Mouse (Mus musculus) adrenal gland, adult 18-20 months (tissue): Measurements from ENCODE around the gene Ncbp2. TPM values are rescaled to one million over a fixed set of nuclear protein-coding genes. Genes with fewer than 3 reads are reported as not detected.

Experiments
- DNase-seq, 2 experiments: peaks; one replicate each; pipeline ENCODE4 v3.0.0; 2021 to 2022; ENCODE audit warnings: low spot score in 2 of 2
- microRNA-seq, 2 experiments: library from miRNA; unstranded; fragments of <30 nt; microRNA quantifications; one replicate each; pipeline ENCODE4 v1.2.0; 2021; ENCODE audit warnings: borderline number of aligned reads in 2 of 2
- total RNA-seq, 2 experiments: library from RNA; stranded (reverse); gene quantifications; 1 replicate in 1 of 2; 2 replicates in 1 of 2; pipeline ENCODE4 v1.2.3; 2021

The Ncbp2 gene
- total RNA-seq, 2 experiments from 2014 or later = 55.4 to 56.1 TPM

DNA sequence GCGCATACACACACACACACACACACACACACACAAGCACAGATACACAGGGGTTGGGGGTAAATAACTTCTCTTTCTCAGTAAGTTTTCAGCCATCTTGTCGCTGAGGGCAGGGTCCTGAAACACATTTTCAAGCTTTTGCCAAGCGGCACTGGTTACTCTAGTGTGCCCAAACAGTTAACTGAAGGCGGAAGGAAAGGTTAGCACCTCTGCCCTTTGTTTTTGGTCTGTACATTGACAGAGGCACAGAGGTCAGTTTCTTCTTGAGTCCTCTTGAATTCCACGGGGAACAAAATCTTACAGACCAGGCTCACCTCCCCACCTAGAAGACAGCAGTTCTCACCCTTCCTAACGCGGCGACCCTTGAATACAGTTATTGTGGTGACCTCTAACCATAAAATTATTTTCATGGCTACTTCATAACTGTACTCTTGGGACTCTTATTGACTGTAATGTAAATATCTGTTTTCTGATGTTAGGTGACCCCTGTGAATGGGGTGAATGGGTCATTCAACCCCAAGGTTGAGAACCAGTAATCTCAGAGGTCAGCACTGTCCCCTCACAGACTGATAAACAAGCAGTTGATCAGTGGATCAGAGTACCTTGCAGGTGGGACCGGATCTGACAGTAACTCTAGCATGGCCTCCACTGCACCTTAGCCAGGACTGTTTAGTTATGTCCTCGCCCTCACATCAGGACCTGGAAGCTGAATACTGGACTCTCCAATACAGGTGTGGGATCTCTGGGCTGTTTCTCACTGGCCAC, 60.4 kb downstream of the Ncbp2 start:
- no peak for DNase-seq

DNA sequence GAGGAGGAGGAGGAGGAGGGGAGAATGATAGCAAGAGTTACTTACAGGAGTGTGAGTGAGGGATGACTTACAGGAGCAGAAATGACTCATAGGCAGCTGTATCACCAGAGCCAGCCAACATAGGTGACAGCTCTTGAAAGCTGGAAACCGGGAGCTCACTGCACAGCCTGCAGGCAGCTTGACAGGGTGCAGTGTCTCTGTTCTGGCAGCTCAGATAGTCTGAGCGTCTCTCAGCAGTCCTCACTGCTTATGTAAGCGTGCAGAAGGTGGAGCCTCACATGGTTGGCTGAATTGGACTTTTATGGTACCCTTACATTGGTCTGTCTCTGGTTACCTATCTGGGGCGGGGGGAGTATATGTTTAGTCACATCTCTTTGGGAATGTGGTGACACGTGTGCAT, 61.6 kb downstream of the Ncbp2 start:
- DNase-seq = peak in 1 of 2 experiments; percentile 16

DNA sequence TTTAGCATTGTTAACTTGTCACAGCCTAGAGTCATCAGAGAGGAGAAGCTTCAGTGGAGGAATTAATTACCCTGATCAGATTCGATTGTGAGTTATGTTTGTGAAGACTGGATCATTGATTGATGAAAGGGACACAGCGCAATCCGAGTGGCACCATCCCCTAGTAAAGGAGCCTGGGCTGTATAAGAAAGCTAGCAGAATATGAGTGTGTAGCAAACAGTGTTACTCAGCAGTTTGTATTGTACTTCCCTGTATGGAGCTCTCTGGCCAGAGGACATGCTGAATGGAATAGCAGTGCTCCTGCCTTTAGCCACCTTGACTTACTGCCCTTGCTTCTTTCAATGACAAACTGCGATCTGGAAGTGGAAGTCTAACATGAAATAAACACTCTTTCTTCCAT, 62.0 kb downstream of the Ncbp2 start:
- DNase-seq = no peak

Small RNAs within 50 kb of the gene (microRNA-seq; reads per million reads assigned to microRNA genes)
- gene Gm26269 = 0 reads per million in 2 experiments

Other genes starting within 250 kb of the Ncbp2 start
- not detected for gene Meltf, start 69.7 kb upstream of the Ncbp2 start, total RNA-seq
- gene Pigz, start 14.7 kb upstream of the Ncbp2 start, total RNA-seq = under 1 TPM; 0.36 to 0.77 TPM
- gene 0610012G03Rik, start within 50 bp of the Ncbp2 start, total RNA-seq = 10 to 100 TPM; 41.8 to 55.2 TPM
- 10 to 100 TPM; 22.9 to 25.7 TPM for gene Senp5, start 54.8 kb downstream of the Ncbp2 start, total RNA-seq
- gene Pak2, start 130.8 kb downstream of the Ncbp2 start, total RNA-seq = 10 to 100 TPM; 59.2 to 65.6 TPM
- gene Pigx, start 151.2 kb downstream of the Ncbp2 start, total RNA-seq = 10 to 100 TPM; 29.2 to 30.3 TPM
- gene Cep19, start 151.3 kb downstream of the Ncbp2 start, total RNA-seq = 1 to 10 TPM; 8.4 to 9.2 TPM
- 1 to 10 TPM; 4.6 to 7.4 TPM for gene Nrros, start 217.1 kb downstream of the Ncbp2 start, total RNA-seq
- gene Bex6, start 231.3 kb downstream of the Ncbp2 start, total RNA-seq = not detected